Mouse (Mus musculus): ENCODE data around the gene Tlr5.

DNA sequence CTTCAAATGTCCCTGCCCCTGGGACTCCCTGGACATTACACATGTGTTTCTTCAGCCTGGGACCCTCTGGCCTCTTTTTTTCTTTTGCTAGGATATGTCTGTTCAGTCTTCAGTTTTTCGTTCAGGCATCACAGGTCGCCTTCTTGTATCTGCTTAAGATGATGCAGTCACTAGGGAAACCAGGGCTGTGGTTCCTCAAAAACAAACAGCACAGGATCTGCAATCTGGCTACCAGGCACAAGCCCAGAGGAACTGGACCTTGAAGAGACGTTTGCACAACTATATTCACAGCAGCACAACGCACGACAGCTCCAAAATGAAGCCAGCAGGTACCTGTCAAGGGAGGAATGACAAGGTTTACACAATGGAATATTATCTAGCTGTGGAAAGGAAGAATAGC is 45.0 kb upstream of the Tlr5 start:
- TF ChIP-seq EP300 (IDR thresholded peaks at IDR 0.05; ENCODE audit: insufficient read depth, low read depth, low read length): no peak
- TF ChIP-seq CTCF (IDR thresholded peaks at IDR 0.05; ENCODE audit: low read depth, low read length): no peak
- TF ChIP-seq POLR2A (IDR thresholded peaks at IDR 0.05; ENCODE audit: insufficient read depth, low read length): no peak
